Mouse (Mus musculus): Measurements from ENCODE around the gene Cdh10. TPM values are rescaled to one million over a fixed set of nuclear protein-coding genes. Genes with fewer than 3 reads are reported as not detected.

Gene Cdh10
- total RNA-seq (2017) = 0.47 TPM in 1 of 2 replicates, not detected in the other

DNA sequence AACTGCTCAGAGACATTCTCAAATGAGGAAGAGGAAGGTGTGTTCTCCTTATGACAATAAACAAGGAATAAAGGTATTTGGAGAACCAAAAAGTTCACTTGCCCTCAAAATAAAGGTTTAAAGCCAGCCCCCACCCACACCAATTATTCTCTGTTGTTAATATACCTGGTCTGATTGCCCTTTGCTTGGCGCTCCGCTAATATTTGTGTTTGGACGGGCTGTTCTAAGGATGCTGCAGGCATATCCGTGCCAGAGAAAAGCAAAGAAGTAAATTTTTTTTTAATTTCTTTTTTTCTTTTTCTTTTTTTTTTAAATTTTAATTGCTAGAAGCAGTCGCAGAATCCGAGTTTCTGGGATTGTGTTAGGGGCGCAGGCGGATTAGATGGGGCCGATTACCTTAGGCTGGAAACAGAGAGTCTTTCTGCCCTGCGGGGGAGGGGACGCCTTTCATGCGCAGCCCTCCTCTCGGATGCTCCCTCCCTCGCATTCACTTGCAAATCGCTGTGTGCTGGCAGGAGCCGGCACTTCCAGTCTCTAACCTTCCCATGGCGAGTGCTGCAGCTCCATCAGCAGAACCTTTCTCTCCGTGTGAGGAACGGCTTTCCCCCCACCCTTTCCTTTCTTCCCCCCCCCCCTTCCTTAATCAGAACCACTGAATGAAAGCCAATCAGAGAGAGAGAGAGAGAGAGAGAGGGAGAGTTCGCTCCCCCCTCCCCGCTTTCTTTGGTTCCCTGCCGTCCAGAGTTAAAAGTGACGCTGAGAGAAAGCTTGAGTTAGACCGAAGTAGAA is at the start of gene Cdh10:
Gene Cdh10, plus strand, starts transcription at position 763 of the 789 bp plus-strand sequence.
- ATAC-seq (ENCODE audit: extremely low read depth, insufficient number of reproducible peaks, low FRiP score, poor library complexity, severe bottlenecking) = no peak

- ATAC-seq (ENCODE audit: extremely low read depth, insufficient number of reproducible peaks, low FRiP score, poor library complexity, severe bottlenecking) = no peak
These were observed 9.5 kb upstream of the Cdh10 start for GRCm38 (mm10) chr15:18809148-18809827.

- ATAC-seq (ENCODE audit: extremely low read depth, insufficient number of reproducible peaks, low FRiP score, poor library complexity, severe bottlenecking) = no peak
These were observed 1.0 kb upstream of the Cdh10 start for GRCm38 (mm10) chr15:18817707-18818106.

DNA sequence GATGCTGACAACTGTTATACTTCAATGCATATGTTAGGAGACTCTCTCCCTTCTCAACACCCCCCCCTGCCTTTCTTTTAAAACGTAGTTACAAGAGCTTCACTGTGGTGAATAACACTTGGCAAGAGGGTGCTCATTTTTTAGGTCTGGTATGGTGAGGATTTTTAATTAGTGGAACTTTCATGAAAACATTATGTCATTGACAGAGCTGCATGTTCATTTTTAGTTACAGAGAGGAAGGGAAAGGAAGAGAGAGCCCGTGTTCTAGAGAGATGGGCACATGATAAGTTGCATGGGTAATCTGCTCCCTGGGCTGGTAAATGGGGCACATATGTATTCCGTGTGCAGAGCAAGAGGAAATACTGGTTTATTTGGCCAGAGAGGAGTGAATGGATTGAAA is 1.5 kb downstream of the Cdh10 start:
- ATAC-seq (ENCODE audit: extremely low read depth, insufficient number of reproducible peaks, low FRiP score, poor library complexity, severe bottlenecking) = no peak

- peak; percentile 66; the same call in 1 of the 2 replicates for ATAC-seq (ENCODE audit: extremely low read depth, insufficient number of reproducible peaks, low FRiP score, poor library complexity, severe bottlenecking)
These were observed 2.5 kb downstream of the Cdh10 start for GRCm38 (mm10) chr15:18821114-18821756.

GRCm38 (mm10) chr15:18823420-18823819 is 4.7 kb downstream of the Cdh10 start:
- ATAC-seq (ENCODE audit: extremely low read depth, insufficient number of reproducible peaks, low FRiP score, poor library complexity, severe bottlenecking) = no peak

DNA sequence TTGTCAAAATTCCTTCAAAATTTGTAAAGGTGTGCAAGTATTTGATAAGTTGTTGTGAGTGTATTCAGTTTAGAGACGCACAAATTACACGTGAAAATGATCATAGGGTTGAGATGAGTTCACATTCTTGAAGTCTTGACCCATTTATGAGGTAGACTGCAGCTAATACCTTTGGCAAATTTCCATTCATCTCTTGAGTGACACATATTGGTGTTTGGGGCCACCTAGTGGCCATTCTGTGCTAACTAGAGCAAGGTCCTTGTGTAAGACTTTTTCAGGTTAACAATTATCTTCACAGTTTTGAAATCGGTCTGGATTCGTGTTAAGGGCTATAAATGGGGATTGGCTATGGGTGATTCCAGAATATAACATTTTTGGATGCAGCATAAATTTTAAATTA is 13.5 kb downstream of the Cdh10 start:
- no peak for ATAC-seq (ENCODE audit: extremely low read depth, insufficient number of reproducible peaks, low FRiP score, poor library complexity, severe bottlenecking)

DNA sequence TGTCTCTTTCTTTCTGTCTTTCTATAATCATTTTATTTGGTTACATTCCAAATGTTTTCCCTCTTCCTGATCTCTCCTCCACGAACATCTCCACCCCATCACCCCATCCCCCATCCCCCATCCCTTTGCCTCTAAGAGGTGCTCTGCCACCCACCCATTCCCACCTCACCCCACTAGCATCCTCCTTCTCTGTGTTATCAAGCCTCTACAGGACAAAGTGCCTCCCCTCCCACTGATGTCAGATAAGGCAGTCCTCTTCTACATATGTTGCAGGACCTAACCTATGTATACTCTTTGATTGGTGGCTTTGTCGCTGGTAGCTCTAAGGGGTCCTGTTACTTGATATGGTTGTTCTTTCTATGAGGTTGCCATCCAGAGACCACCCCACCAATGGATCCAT is 23.0 kb downstream of the Cdh10 start:
- no peak for ATAC-seq (ENCODE audit: extremely low read depth, insufficient number of reproducible peaks, low FRiP score, poor library complexity, severe bottlenecking)

DNA sequence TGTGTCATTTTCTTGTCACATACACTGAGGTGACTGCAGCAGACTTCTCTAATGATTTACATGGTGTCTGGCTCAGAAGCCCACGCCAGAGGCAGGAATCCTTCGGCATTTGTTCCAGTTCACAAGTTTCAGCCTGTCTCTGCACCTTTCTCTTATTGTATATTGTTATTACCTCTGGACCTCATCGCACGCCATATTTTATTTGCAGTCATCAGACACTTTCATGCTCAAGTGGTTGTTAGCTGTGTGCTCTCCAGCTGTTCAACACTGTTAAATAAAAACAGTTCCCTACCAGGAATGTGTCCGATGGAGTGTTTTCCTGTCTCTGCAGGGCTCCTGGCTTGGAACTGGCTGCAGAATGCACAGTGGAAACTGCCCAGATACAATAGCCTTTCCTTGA is 26.1 kb downstream of the Cdh10 start:
- ATAC-seq (ENCODE audit: extremely low read depth, insufficient number of reproducible peaks, low FRiP score, poor library complexity, severe bottlenecking) = no peak

GRCm38 (mm10) chr15:18850497-18850896 is 31.8 kb downstream of the Cdh10 start:
- no peak for ATAC-seq (ENCODE audit: extremely low read depth, insufficient number of reproducible peaks, low FRiP score, poor library complexity, severe bottlenecking)

DNA sequence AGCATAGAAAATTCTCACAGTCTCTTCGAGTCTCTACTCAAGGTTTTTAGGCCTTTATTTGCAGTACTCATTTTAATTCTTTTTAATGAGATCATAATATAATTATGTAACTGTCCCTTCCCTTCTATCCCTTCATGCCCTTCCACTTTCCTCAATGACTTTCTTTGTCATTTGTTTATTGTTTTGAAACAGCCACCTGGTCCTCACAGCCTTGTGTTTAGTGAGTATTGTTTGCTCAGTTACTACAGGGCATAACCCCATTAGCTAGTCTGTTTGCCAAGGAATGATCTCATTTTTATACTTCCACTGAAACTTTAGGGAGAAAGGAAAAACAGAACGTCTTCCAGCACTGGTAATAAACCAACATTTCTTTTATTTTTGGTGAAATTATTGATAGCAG is 39.4 kb downstream of the Cdh10 start:
- ATAC-seq (ENCODE audit: extremely low read depth, insufficient number of reproducible peaks, low FRiP score, poor library complexity, severe bottlenecking) = no peak

DNA sequence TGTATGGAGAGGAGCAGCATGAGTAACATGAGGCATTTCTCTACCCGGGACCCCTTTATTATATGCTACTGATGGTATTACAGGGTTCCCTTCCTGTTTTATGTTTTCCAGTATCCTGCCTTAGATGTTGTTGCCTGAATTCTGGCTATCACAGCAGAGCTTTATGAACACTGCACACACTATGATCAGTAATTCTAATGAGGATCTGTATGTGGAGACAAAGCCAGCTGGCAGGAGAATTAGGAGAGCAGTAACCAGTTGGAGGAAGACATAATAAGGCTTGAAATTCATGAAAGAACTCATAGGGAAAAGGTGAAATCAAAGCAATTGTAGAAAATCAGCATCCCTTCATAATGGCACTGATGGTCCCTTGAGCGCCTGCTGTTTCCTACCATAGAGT is 51.1 kb downstream of the Cdh10 start:
- no peak for ATAC-seq (ENCODE audit: extremely low read depth, insufficient number of reproducible peaks, low FRiP score, poor library complexity, severe bottlenecking)

DNA sequence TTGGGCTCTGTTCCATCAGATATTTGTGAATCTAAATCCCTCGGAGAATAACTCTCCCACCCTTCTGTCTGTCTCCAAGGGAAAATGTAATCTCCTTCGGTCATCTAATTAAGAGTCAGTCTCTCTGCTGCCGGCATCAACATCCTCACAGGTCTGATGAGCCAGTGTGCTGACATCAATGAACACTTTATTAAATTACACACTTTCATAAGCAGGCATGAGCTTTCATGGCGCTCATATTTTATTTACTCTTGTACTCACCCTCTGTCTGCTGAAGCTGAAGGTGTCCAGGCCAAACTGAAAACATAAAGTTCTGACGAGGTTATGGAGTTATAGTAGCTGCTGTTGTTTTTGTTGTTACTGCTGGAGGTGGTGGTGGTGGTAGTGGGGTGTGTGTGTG is 62.7 kb downstream of the Cdh10 start:
- no peak for ATAC-seq (ENCODE audit: extremely low read depth, insufficient number of reproducible peaks, low FRiP score, poor library complexity, severe bottlenecking)

DNA sequence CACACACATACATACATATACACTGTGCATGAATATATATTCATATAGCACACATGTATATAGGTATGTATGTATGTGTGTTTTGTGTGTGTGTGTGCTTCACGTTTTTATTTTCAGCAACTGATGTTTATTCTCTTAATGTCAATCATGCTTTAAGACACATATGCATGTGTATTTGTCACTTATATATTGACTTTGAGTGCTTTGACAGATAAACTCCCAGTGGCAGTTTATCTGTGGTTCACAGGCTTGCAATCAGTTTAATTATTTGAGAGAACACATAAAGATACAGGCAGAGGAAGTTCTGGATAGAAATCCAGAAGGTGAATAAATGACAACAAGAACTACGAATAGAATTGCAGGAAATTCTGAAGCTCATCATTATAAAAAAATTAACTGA is 67.9 kb downstream of the Cdh10 start:
- ATAC-seq (ENCODE audit: extremely low read depth, insufficient number of reproducible peaks, low FRiP score, poor library complexity, severe bottlenecking) = no peak

- no peak for ATAC-seq (ENCODE audit: extremely low read depth, insufficient number of reproducible peaks, low FRiP score, poor library complexity, severe bottlenecking)
These were observed 70.2 kb downstream of the Cdh10 start for GRCm38 (mm10) chr15:18888912-18889311.

- ATAC-seq (ENCODE audit: extremely low read depth, insufficient number of reproducible peaks, low FRiP score, poor library complexity, severe bottlenecking) = no peak
These were observed 71.6 kb downstream of the Cdh10 start for GRCm38 (mm10) chr15:18890358-18890757.

DNA sequence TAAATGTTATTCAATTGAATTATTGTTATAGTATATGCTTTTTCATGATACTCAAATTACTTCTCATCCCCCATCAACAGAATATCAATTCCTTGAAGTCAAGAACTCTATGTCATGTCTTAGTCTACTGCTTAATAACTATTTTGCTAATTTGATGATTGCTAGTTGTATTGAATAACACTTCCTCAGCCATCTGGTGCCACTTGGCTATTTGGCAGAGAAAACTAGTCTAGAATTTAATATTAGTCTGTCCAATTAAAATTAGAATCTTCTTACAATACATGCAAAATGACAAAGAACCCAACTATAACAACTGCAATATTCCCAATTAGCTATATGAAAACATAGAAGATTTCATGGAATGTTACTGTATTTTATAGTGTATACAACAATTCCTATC is 82.0 kb downstream of the Cdh10 start:
- no peak for ATAC-seq (ENCODE audit: extremely low read depth, insufficient number of reproducible peaks, low FRiP score, poor library complexity, severe bottlenecking)

DNA sequence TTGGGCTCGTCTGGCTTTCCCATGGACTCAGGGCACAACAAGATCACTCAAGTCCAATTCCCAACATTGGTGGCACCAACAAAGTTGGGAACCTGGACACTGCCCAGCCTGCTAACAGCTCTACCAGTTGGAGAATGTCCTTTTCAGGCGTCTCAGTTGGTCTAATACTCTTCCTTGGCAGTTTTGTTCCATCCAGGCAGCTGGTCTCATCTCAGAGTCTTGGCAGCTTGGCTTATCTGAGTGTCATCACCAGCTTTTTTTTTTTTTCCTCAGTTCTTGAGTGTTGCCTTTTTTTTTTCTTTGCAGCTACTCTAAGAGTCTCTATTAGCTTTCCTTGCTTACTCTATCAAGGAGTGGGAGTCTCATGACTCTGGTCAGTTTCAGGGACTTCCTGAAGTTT is 85.4 kb downstream of the Cdh10 start:
- ATAC-seq (ENCODE audit: extremely low read depth, insufficient number of reproducible peaks, low FRiP score, poor library complexity, severe bottlenecking) = no peak

DNA sequence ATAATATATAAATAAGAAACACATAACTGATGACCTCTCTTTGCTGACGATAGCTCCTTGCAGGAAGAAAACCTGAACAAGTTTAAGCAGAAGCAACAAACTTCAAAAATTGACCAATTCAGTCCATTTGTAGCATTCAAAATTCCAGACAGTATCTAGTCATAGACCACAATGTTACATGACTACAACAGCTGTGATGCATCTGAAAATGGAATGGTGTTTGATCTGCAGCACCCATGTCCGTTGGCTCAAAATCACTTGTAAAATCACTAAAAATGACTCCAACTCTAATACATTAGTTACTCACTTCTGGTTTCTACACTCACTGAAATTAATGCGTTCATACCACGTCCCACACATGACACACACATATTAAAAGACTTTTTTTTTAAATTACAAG is 91.9 kb downstream of the Cdh10 start:
- no peak for ATAC-seq (ENCODE audit: extremely low read depth, insufficient number of reproducible peaks, low FRiP score, poor library complexity, severe bottlenecking)

Measured in neutrophil, adult 5-6 weeks (primary cell).